Mouse (Mus musculus) liver, embryonic 13.5 days (tissue): ENCODE results near the gene Magoh. TPM values are rescaled to one million over a fixed set of nuclear protein-coding genes. Genes with fewer than 3 reads are reported as not detected.
A peak's percentile ranks its signal among the peaks of the same experiment; 100 is the strongest.

ENCODE experiments used
- ATAC-seq: fragments of 200-750 bp; cut with Nextera tagmentation; 2 replicates; pipeline ENCODE4 v1.8.0; 2017; ENCODE audit warnings: low read depth, mild to moderate bottlenecking, moderate number of reproducible peaks, moderate library complexity
- DNase-seq: peaks from one replicate; pipeline ENCODE4 v3.0.0; 2022
- H3K27ac ChIP-seq: fragments of 300-500 bp; sonication (generic); 2 replicates; pipeline ENCODE4 v1.5.1; 2015; ENCODE audit warnings: moderate library complexity, mild to moderate bottlenecking, inconsistent platforms
- H3K27me3 ChIP-seq: fragments of 300-500 bp; sonication (generic); 2 replicates; pipeline ENCODE4 v1.6.1; 2015; ENCODE audit warnings: mild to moderate bottlenecking, inconsistent platforms
- H3K36me3 ChIP-seq: fragments of 300-500 bp; sonication (generic); 2 replicates; pipeline ENCODE4 v1.6.1; 2015; ENCODE audit warnings: mild to moderate bottlenecking, inconsistent platforms
- H3K4me1 ChIP-seq: fragments of 300-500 bp; sonication (generic); replicated peaks from 2 replicates; pipeline ENCODE4 v1.6.1; 2015; ENCODE audit warnings: inconsistent platforms
- H3K4me2 ChIP-seq: fragments of 300-500 bp; sonication (generic); 2 replicates; pipeline ENCODE4 v1.6.1; 2015; ENCODE audit warnings: inconsistent platforms, mild to moderate bottlenecking, moderate library complexity
- H3K4me3 ChIP-seq: fragments of 300-500 bp; sonication (generic); replicated peaks from 2 replicates; pipeline ENCODE4 v1.5.1; 2015; ENCODE audit warnings: mild to moderate bottlenecking, inconsistent platforms
- H3K9ac ChIP-seq: fragments of 300-500 bp; sonication (generic); 2 replicates; pipeline ENCODE4 v1.6.1; 2015; ENCODE audit warnings: mild to moderate bottlenecking, inconsistent platforms
- H3K9me3 ChIP-seq: fragments of 300-500 bp; sonication (generic); replicated peaks from 2 replicates; pipeline ENCODE4 v1.6.1; 2016; ENCODE audit warnings: inconsistent platforms
- WGBS: fragments of 180-500 bp; shearing (Covaris S2); methylation state at CpG from one replicate; pipeline ENCODE4 v1.1.7; 2015; ENCODE audit not compliant: insufficient replicate concordance; 5-methylcytosine and 5-hydroxymethylcytosine counted together
- polyA plus RNA-seq: library from polyadenylated mRNA; unstranded; fragments of >200 nt; fragmentation: Nextera tagmentation; extraction: Ambion mirVana; gene quantifications from 2 replicates; pipeline ENCODE4 v1.2.1, GENCODE M21; 2015

Gene Magoh
- polyA plus RNA-seq, 1 experiment from 2014 or later, result 129 TPM

DNA sequence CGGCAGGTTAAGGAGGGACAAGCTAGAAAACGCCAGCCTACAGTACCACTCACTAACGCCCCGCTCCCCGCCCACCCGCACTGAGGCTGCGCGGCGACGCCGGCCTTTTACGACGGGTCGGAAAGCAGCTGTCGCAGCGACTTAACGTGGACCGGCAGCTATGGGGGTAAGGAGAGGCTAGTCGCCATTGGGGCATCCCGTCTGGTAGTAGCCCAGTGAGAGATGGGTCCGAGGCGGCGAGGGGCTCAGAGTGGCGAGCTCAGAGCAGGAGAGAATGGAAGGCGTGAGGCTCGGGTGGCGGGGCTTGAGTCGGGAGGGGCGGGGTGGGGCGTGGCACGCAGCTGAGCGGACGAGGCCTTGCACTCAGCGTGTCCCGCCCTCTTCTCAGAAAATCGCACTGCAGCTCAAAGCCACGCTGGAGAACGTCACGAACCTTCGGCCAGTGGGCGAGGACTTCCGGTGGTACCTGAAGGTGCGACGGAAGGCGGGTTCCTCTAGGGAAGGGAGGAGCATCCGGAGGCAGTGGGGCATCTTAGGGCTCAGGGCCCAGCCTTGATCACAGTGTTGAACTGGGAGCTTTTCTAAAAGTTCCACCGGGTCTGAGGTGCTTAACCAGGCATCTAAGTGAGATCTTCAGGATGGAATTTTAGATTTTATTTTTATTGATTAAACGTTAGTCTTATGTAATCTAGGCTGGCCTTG, 10.3 kb downstream of the Magoh start, which contains the start of gene 0610037L13Rik:
0610037L13Rik (plus strand) TSS at position 83 of the 702 bp plus-strand sequence.
- H3K27ac ChIP-seq, result peak within 1 kb of the TSS; percentile 84
- H3K36me3 ChIP-seq, result peaks cover 54% of the 10 kb centered on the region
- H3K9ac ChIP-seq, result peak within 1 kb of the TSS; percentile 74
- peak; percentile 94 for DNase-seq
- peak within 1 kb of the TSS; percentile 90 for H3K4me2 ChIP-seq
- H3K4me3 ChIP-seq, result peak within 1 kb of the TSS; percentile 73
- no peaks in the 10 kb centered on the region for H3K9me3 ChIP-seq
- ATAC-seq, result peak; percentile 94
- H3K4me1 ChIP-seq, result peaks cover 31% of the 10 kb centered on the region
- WGBS, result under 1% methylated on average over 48 of the region's 48 CpGs
- H3K27me3 ChIP-seq, result no peaks in the 10 kb centered on the region

GRCm38 (mm10) chr4:107892663-107893062, 13.1 kb downstream of the Magoh start:
- no peaks in the 10 kb centered on the region for H3K27me3 ChIP-seq
- peaks cover 48% of the 10 kb centered on the region for H3K36me3 ChIP-seq
- no peak overlapping the region for H3K4me2 ChIP-seq
- 59% methylated on average over 2 of the region's 2 CpGs for WGBS
- DNase-seq, result no peak
- no peak overlapping the region; the same call in 1 of the 2 replicates for H3K27ac ChIP-seq
- no peaks in the 10 kb centered on the region for H3K9me3 ChIP-seq
- H3K4me3 ChIP-seq, result no peak overlapping the region
- no peak for ATAC-seq
- peaks cover 28% of the 10 kb centered on the region for H3K4me1 ChIP-seq
- no peak overlapping the region for H3K9ac ChIP-seq

DNA sequence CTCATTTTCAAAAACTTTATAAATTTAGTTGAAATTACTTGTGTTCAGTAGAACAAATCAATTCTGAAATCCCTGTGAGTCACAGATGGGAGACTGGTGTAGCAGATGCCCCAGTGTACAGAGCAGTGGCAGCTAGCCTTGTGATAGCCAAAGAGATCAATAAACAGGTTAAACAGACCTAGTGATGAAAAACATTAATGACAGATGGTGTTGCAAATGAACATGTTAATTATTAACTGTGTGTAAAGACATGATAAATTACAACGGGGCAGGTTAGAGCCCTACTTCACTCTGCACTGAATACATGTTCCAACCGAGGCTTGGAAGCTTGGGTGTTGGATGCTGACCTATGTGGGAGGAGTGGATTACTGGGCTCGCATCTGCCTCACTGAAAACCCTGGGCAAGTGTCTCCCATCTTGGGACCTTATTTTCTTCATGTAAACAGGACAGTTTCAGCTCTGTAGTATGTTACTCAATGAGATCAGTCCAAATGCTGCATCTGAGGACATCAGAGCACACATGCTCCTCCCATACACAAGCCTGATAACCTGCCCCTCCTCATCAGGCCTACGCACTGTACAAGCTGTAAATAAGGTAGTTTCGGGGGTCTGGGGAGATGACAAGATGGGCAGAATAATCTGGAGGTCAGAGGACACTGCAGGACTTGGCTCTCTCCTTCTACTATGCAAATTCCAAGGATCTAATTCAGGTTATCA, 19.8 kb downstream of the Magoh start:
- WGBS, result 67% methylated on average over 5 of the region's 5 CpGs
- no peak overlapping the region for H3K4me3 ChIP-seq
- DNase-seq (no peak), ATAC-seq (peak; percentile 57)
- H3K27ac ChIP-seq, result peak overlapping the region; percentile 78
- peaks cover 44% of the 10 kb centered on the region for H3K36me3 ChIP-seq
- H3K9ac ChIP-seq, result no peak overlapping the region
- no peaks in the 10 kb centered on the region for H3K27me3 ChIP-seq
- H3K9me3 ChIP-seq, result no peaks in the 10 kb centered on the region
- H3K4me1 ChIP-seq, result peaks cover 29% of the 10 kb centered on the region
- peak overlapping the region; percentile 9; the same call in 1 of the 2 replicates for H3K4me2 ChIP-seq

GRCm38 (mm10) chr4:107900206-107900605, 20.7 kb downstream of the Magoh start:
- Histone ChIP-seq H3K4me2 (peak overlapping the region; percentile 9; the same call in 1 of the 2 replicates), H3K27me3 (no peaks in the 10 kb centered on the region), H3K9me3 (no peaks in the 10 kb centered on the region), H3K27ac (peak overlapping the region; percentile 78), H3K36me3 (peaks cover 47% of the 10 kb centered on the region), H3K4me1 (peaks cover 34% of the 10 kb centered on the region), H3K4me3 (no peak overlapping the region), H3K9ac (0 out of 2 replicates have a peak overlapping the region, but pooled peaks have one; percentile 22)
- ATAC-seq (peak; percentile 53), DNase-seq (no peak)
- 72% methylated on average over 3 of the region's 3 CpGs for WGBS

- Histone ChIP-seq H3K4me1 (peaks cover 26% of the 10 kb centered on the region), H3K4me3 (no peak overlapping the region), H3K27ac (no peak overlapping the region), H3K36me3 (peaks cover 52% of the 10 kb centered on the region), H3K4me2 (no peak overlapping the region), H3K9ac (no peak overlapping the region), H3K9me3 (no peaks in the 10 kb centered on the region), H3K27me3 (no peaks in the 10 kb centered on the region)
- peak; percentile 11 for DNase-seq
- WGBS, result 22% methylated on average over 10 of the region's 10 CpGs
- ATAC-seq, result peak; percentile 57
Observed at GRCm38 (mm10) chr4:107904252-107904651, 24.7 kb downstream of the Magoh start.

DNA sequence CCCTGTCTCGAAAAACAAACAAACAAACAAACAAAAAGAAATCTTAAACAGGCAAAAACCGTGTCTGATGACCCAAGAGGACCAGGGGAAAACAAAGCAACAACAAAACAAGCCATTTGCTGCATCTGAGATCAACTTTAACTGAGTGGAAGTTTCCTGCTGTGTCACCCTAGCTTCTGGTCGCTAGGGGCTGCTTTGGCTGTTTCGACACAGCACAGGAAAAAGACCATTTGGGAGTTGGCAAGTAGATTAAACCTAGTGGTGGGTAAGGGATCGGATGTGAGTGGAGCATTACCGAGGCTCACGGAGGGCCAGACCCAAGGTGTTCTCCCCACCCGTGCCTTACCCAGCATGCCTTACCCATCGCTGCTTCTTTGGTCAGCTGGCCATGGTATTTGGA, 27.0 kb downstream of the Magoh start:
- H3K4me1 ChIP-seq, result peaks cover 15% of the 10 kb centered on the region; the same call in 1 of the 2 replicates
- DNase-seq (no peak), ATAC-seq (no peak)
- 73% methylated on average over 9 of the region's 9 CpGs for WGBS
- H3K27me3 ChIP-seq, result no peaks in the 10 kb centered on the region
- no peak overlapping the region for H3K4me3 ChIP-seq
- no peak overlapping the region for H3K27ac ChIP-seq
- no peaks in the 10 kb centered on the region for H3K9me3 ChIP-seq
- H3K4me2 ChIP-seq, result no peak overlapping the region
- H3K9ac ChIP-seq, result no peak overlapping the region
- H3K36me3 ChIP-seq, result peaks cover 68% of the 10 kb centered on the region

DNA sequence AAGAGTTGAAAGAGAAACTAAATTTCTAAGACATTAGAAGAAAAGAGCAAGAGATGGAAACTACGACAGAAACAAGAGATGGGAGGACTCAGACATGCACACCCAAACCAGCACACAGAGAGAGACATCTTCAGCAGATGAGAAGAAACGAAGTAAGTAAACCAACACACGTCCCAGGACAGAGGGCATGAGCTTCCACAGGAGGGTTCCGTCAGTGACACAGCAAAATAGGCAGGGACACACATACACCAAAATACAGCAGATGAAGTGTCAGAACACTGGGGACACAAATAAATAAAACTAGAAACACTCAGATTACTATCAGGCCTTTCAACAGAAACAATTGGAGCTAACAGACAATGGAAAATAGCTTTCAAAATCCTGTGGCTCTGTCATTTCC, 30.5 kb downstream of the Magoh start:
- H3K27me3 ChIP-seq, result no peaks in the 10 kb centered on the region
- H3K4me1 ChIP-seq, result no peaks in the 10 kb centered on the region
- no peak overlapping the region for H3K9ac ChIP-seq
- no peak for DNase-seq
- WGBS, result 83% methylated on average over 4 of the region's 4 CpGs
- ATAC-seq, result no peak
- H3K4me2 ChIP-seq, result no peak overlapping the region
- H3K9me3 ChIP-seq, result no peaks in the 10 kb centered on the region
- H3K27ac ChIP-seq, result no peak overlapping the region
- H3K36me3 ChIP-seq, result peaks cover 71% of the 10 kb centered on the region
- H3K4me3 ChIP-seq, result no peak overlapping the region

GRCm38 (mm10) chr4:107920336-107920735, 40.8 kb downstream of the Magoh start:
- ATAC-seq (no peak), DNase-seq (no peak)
- no peak overlapping the region for H3K4me2 ChIP-seq
- no peak overlapping the region for H3K9ac ChIP-seq
- no peak overlapping the region for H3K4me3 ChIP-seq
- H3K36me3 ChIP-seq, result no peaks in the 10 kb centered on the region
- peaks cover 33% of the 10 kb centered on the region for H3K4me1 ChIP-seq
- no peaks in the 10 kb centered on the region for H3K9me3 ChIP-seq
- H3K27ac ChIP-seq, result 0 out of 2 replicates have a peak overlapping the region, but pooled peaks have one; percentile 86
- no peaks in the 10 kb centered on the region for H3K27me3 ChIP-seq
- 85% methylated on average over 2 of the region's 2 CpGs for WGBS

GRCm38 (mm10) chr4:107921152-107921695, 41.7 kb downstream of the Magoh start:
- Histone ChIP-seq H3K4me1 (peaks cover 33% of the 10 kb centered on the region), H3K9me3 (no peaks in the 10 kb centered on the region), H3K27me3 (no peaks in the 10 kb centered on the region), H3K9ac (peak overlapping the region; percentile 86), H3K4me2 (peak overlapping the region; percentile 82), H3K36me3 (no peaks in the 10 kb centered on the region), H3K4me3 (peak overlapping the region; percentile 74), H3K27ac (peak overlapping the region; percentile 86)
- DNase-seq (peak; percentile 5), ATAC-seq (peak; percentile 42; the same call in 1 of the 2 replicates)
- 52% methylated on average over 8 of the region's 8 CpGs for WGBS

DNA sequence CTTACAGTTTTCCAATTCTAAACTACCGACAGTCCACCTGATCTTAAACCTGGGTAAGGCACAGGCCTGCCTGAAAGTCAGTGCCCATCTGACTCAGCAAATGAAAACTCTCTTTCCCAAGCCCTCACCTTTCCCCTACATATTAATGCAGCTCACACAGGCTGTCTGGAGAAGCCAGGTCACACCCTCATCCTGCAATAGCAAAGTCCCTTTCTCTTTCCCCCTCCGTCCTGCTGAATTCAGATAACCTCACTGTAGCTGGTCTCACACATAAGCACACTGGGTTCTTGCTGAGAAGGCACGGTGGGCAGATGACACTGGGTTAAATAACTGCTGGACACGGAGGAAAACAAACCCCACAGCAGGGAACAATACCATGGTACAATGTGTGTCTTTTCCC, 42.4 kb downstream of the Magoh start:
- H3K27ac ChIP-seq, result peak overlapping the region; percentile 86
- H3K4me1 ChIP-seq, result peaks cover 33% of the 10 kb centered on the region
- H3K4me2 ChIP-seq, result peak overlapping the region; percentile 82
- DNase-seq (peak; percentile 48), ATAC-seq (peak; percentile 53)
- peak overlapping the region; percentile 74 for H3K4me3 ChIP-seq
- peak overlapping the region; percentile 86 for H3K9ac ChIP-seq
- no peaks in the 10 kb centered on the region for H3K27me3 ChIP-seq
- no peaks in the 10 kb centered on the region for H3K9me3 ChIP-seq
- 22% methylated on average over 4 of the region's 4 CpGs for WGBS
- H3K36me3 ChIP-seq, result no peaks in the 10 kb centered on the region

DNA sequence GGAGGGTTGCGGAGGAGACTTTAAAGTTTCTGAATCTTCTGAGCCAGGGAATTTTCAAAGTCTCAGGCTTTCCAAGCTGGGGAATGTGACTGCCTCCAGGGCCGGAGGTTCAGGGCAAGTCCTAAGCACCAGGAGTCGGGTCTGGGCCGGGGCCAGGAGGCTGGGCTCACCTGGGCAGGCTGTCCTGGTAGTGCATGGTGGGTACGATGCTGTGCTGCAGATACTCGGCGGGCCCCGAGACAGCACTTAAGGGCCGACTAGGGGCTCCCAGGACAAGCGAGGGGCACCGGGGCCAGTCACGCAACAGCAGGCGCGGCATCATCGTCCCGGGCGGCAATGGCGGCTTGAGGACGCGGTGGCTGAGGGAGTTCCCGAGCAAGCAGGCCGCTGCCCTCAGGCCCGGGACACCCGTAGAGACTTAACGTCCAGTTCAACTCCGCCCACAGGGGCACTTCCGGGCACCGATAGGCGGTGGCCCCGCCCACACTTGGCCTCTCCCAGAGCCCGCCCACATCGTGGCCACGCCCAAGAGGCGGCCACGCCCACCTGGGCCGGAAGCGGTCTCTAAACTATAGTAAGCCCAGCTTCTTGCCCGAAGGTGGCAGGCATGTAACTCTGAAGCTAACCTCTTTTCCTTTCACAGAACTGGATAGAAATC, 43.7 kb downstream of the Magoh start, which contains the start of gene Cpt2:
Cpt2 (minus strand) TSS at position 466 of the 658 bp plus-strand sequence.
- ATAC-seq (peak; percentile 89), DNase-seq (peak; percentile 97)
- Histone ChIP-seq H3K9ac (peak within 1 kb of the TSS; percentile 86), H3K4me3 (peak within 1 kb of the TSS; percentile 74), H3K36me3 (no peaks in the 10 kb centered on the region), H3K4me2 (peak within 1 kb of the TSS; percentile 82), H3K9me3 (no peaks in the 10 kb centered on the region), H3K27me3 (no peaks in the 10 kb centered on the region), H3K4me1 (peaks cover 42% of the 10 kb centered on the region), H3K27ac (peak within 1 kb of the TSS; percentile 86)
- 2% methylated on average over 38 of the region's 38 CpGs for WGBS
